Mouse (Mus musculus) 3134 (cell line): ENCODE results near the gene Spry1.
A peak's percentile ranks its signal among the peaks of the same experiment; 100 is the strongest.
"Not testable (repeated sequence)": the region's sequence is repeated elsewhere in the genome, so short reads cannot be mapped to it uniquely, and the experiment has no call there.

Source experiments
- DNase-seq: peaks from one replicate; pipeline ENCODE4 v3.0.0-alpha.2; 2011; ENCODE audit warnings: low spot score; ENCODE audit not compliant: insufficient read length; ENCODE audit errors: extremely low read depth

Spry1 gene

GRCm38 (mm10) chr3:37639690-37640089 lies at the start of gene Spry1:
Gene Spry1, plus strand, starts transcription at chr3:37639947.
- DNase-seq, result peak; percentile 90

GRCm38 (mm10) chr3:37595721-37596120 lies 44.0 kb upstream of the Spry1 start:
- DNase-seq, result no peak

GRCm38 (mm10) chr3:37596519-37596918 lies 43.2 kb upstream of the Spry1 start:
- DNase-seq, result no peak

- DNase-seq, result no peak
These were observed 42.5 kb upstream of the Spry1 start for GRCm38 (mm10) chr3:37597200-37597599.

GRCm38 (mm10) chr3:37599641-37600040 lies 40.1 kb upstream of the Spry1 start:
- not testable (repeated sequence) for DNase-seq

- no peak for DNase-seq
These were observed 37.4 kb upstream of the Spry1 start for GRCm38 (mm10) chr3:37602356-37602755.

- no peak for DNase-seq
These were observed 36.9 kb upstream of the Spry1 start for GRCm38 (mm10) chr3:37602890-37603289.

GRCm38 (mm10) chr3:37603541-37603940 lies 36.2 kb upstream of the Spry1 start:
- DNase-seq, result no peak

- no peak for DNase-seq
These were observed 34.5 kb upstream of the Spry1 start for GRCm38 (mm10) chr3:37604976-37605875.

GRCm38 (mm10) chr3:37605876-37606238 lies 33.9 kb upstream of the Spry1 start:
- no peak for DNase-seq

GRCm38 (mm10) chr3:37608926-37609325 lies 30.8 kb upstream of the Spry1 start:
- DNase-seq, result no peak

- no peak for DNase-seq
These were observed 29.1 kb upstream of the Spry1 start for GRCm38 (mm10) chr3:37610670-37611069.

GRCm38 (mm10) chr3:37613722-37614121 lies 26.0 kb upstream of the Spry1 start:
- DNase-seq, result no peak

- DNase-seq, result no peak
These were observed 24.7 kb upstream of the Spry1 start for GRCm38 (mm10) chr3:37614878-37615650.

GRCm38 (mm10) chr3:37616586-37617547 lies 22.9 kb upstream of the Spry1 start:
- DNase-seq, result no peak

GRCm38 (mm10) chr3:37632246-37632645 lies 7.5 kb upstream of the Spry1 start:
- no peak for DNase-seq

GRCm38 (mm10) chr3:37632751-37633150 lies 7.0 kb upstream of the Spry1 start:
- DNase-seq, result no peak

- no peak for DNase-seq
These were observed 5.1 kb upstream of the Spry1 start for GRCm38 (mm10) chr3:37634648-37635047.

- DNase-seq, result no peak
These were observed 2.8 kb upstream of the Spry1 start for GRCm38 (mm10) chr3:37636921-37637320.

GRCm38 (mm10) chr3:37640162-37640721 lies 495 bp downstream of the Spry1 start:
- DNase-seq, result no peak
